Mouse (Mus musculus) brain, embryonic 14.5 days (tissue): ENCODE results near the gene Rwdd3.

Experiments
- CTCF ChIP-seq: fragments of 200-500 bp; IDR thresholded peaks from 2 replicates; pipeline ENCODE4 v1.5.1; 2012; ENCODE audit warnings: inconsistent platforms, mild to moderate bottlenecking, moderate library complexity, borderline replicate concordance; ENCODE audit not compliant: insufficient read depth, insufficient read length; ENCODE audit errors: extremely low read depth
- POLR2A ChIP-seq: fragments of 200-500 bp; IDR thresholded peaks from 2 replicates; pipeline ENCODE4 v1.6.1; 2012; ENCODE audit warnings: mild to moderate bottlenecking, inconsistent platforms, borderline replicate concordance; ENCODE audit not compliant: poor library complexity, insufficient read depth, insufficient read length, severe bottlenecking; ENCODE audit errors: extremely low read depth

DNA sequence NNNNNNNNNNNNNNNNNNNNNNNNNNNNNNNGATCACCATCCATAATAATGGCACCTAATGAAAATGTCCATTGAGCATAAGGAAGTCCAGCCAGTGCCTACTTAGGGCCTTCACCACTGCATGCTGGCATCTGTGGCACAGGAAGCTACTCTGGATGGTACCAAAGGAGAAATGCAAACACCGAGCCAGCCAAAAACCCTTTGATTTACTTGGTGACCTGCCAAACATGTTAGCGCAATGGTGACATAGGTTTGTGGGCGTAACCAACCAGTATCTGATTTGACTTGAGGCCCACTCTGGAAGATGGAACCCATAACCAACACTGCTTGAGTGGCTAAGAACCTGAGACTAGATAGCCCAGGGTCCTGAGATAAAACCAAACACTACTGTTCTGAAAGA, 13.7 kb upstream of the Rwdd3 start:
- TF ChIP-seq CTCF, result no peak
- no peak for TF ChIP-seq POLR2A
